Mouse (Mus musculus): Measurements from ENCODE around the gene Nfu1.

- TF ChIP-seq CTCF (IDR thresholded peaks at IDR 0.05; ENCODE audit: insufficient read depth, low read length) = no peak
- TF ChIP-seq POLR2A (IDR thresholded peaks at IDR 0.05; ENCODE audit: borderline replicate concordance, extremely low read depth, low read depth, low read length) = no peak
These were observed 44.9 kb upstream of the Nfu1 start for GRCm38 (mm10) chr6:86963987-86964685.

All from lung, adult 2 months (tissue).